Mouse (Mus musculus): ENCODE data around the gene Pomgnt2.

GRCm38 (mm10) chr9:122027081-122027913 is 30.4 kb upstream of the Pomgnt2 start:
- TF ChIP-seq CTCF (conservative IDR thresholded peaks at IDR 0.05; ENCODE audit: low read length) (no peak), NANOG (IDR thresholded peaks at IDR 0.05; ENCODE audit: borderline replicate concordance, low read length) (no peak)
